Mouse (Mus musculus) liver, embryonic 11.5 days (tissue): ENCODE measurements around the gene Kat7. TPM values are rescaled to one million over a fixed set of nuclear protein-coding genes. Genes with fewer than 3 reads are reported as not detected.

Source experiments
- polyA plus RNA-seq: library from polyadenylated mRNA; unstranded; fragments of >200 nt; fragmentation: Nextera tagmentation; extraction: Ambion mirVana; gene quantifications from 2 replicates; pipeline ENCODE4 v1.2.1, GENCODE M21; 2014

Kat7 gene
- polyA plus RNA-seq, 1 experiment from 2014 or later: 65.4 TPM

Other genes with a start within 250 kb of the Kat7 start
- 4.0 and 4.6 TPM in 2 replicates for gene Itga3, start 233.4 kb downstream of the Kat7 start, polyA plus RNA-seq
- gene Dlx3, start 190.1 kb downstream of the Kat7 start, polyA plus RNA-seq: 0.63 and 0.68 TPM in 2 replicates
- 0.19 and 0.40 TPM in 2 replicates for gene Dlx4, start 164.0 kb downstream of the Kat7 start, polyA plus RNA-seq
- not detected in 2 replicates for gene Tac4, start 48.7 kb downstream of the Kat7 start, polyA plus RNA-seq
- 41.3 and 44.9 TPM in 2 replicates for gene Fam117a, start 26.8 kb upstream of the Kat7 start, polyA plus RNA-seq
- gene Slc35b1, start 74.4 kb upstream of the Kat7 start, polyA plus RNA-seq: 78.8 and 86.8 TPM in 2 replicates
- 88.1 and 92.4 TPM in 2 replicates for gene Spop, start 103.8 kb upstream of the Kat7 start, polyA plus RNA-seq
- 0.10 TPM in 2 replicates for gene Nxph3, start 204.3 kb upstream of the Kat7 start, polyA plus RNA-seq